Mouse (Mus musculus) megakaryocyte-erythroid progenitor cell, adult 5-6 weeks (primary cell): ENCODE measurements around the gene Sde2. TPM values are rescaled to one million over a fixed set of nuclear protein-coding genes. Genes with fewer than 3 reads are reported as not detected.

Experiments used
- ATAC-seq: replicated peaks from 2 replicates; pipeline ENCODE4 v1.8.0; 2016; ENCODE audit warnings: mild to moderate bottlenecking, inconsistent platforms; ENCODE audit not compliant: severe bottlenecking, poor library complexity, low FRiP score, low TSS enrichment
- total RNA-seq, 2 experiments: library from RNA; stranded (forward) in 1 of 2; stranded (reverse) in 1 of 2; fragments of 200-1000, 215-1000 nt in 1 of 2; fragments of >200 nt in 1 of 2; fragmentation: Nextera tagmentation in 1 of 2; gene quantifications; 2 replicates each; pipeline ENCODE4 v1.2.3; 2014 to 2017

Sde2 gene
- total RNA-seq, 2 experiments from 2014 or later: 22.0 to 45.7 TPM

GRCm38 (mm10) chr1:180912792-180913191 lies 61.9 kb downstream of the Sde2 start:
- ATAC-seq: no peak

GRCm38 (mm10) chr1:180913797-180914196 lies 62.9 kb downstream of the Sde2 start:
- ATAC-seq: no peak

GRCm38 (mm10) chr1:180916425-180916824 lies 65.5 kb downstream of the Sde2 start:
- no peak for ATAC-seq

- no peak for ATAC-seq
These were observed 66.1 kb downstream of the Sde2 start for GRCm38 (mm10) chr1:180917053-180917452.

Other genes starting within 250 kb of the Sde2 start
- gene Lin9, start 210.0 kb upstream of the Sde2 start, total RNA-seq (2014; fragmentation: Nextera tagmentation): 17.3 and 32.3 TPM in 2 replicates
- gene Lin9, start 210.0 kb upstream of the Sde2 start, total RNA-seq (2017): 35.8 and 37.8 TPM in 2 replicates
- not detected in 2 replicates for gene Mixl1, start 154.1 kb upstream of the Sde2 start, total RNA-seq (2014; fragmentation: Nextera tagmentation)
- not detected in 2 replicates for gene Mixl1, start 154.1 kb upstream of the Sde2 start, total RNA-seq (2017)
- 19.1 and 21.9 TPM in 2 replicates for gene Acbd3, start 125.1 kb upstream of the Sde2 start, total RNA-seq (2014; fragmentation: Nextera tagmentation)
- 42.7 and 44.4 TPM in 2 replicates for gene Acbd3, start 125.1 kb upstream of the Sde2 start, total RNA-seq (2017)
- gene H3f3a, start 37.2 kb upstream of the Sde2 start, total RNA-seq (2014; fragmentation: Nextera tagmentation): 737 and 1,041 TPM in 2 replicates
- gene H3f3a, start 37.2 kb upstream of the Sde2 start, total RNA-seq (2017): 1,518 and 1,745 TPM in 2 replicates
- not detected in 2 replicates for gene Lefty2, start 42.0 kb downstream of the Sde2 start, total RNA-seq (2014; fragmentation: Nextera tagmentation)
- gene Lefty2, start 42.0 kb downstream of the Sde2 start, total RNA-seq (2017): not detected in 2 replicates
- 57.0 and 70.4 TPM in 2 replicates for gene Pycr2, start 53.2 kb downstream of the Sde2 start, total RNA-seq (2014; fragmentation: Nextera tagmentation)
- gene Pycr2, start 53.2 kb downstream of the Sde2 start, total RNA-seq (2017): 21.1 and 34.2 TPM in 2 replicates
- 6.4 and 11.9 TPM in 2 replicates for gene Lefty1, start 83.9 kb downstream of the Sde2 start, total RNA-seq (2014; fragmentation: Nextera tagmentation)
- gene Lefty1, start 83.9 kb downstream of the Sde2 start, total RNA-seq (2017): 3.4 TPM in 1 of 2 replicates, not detected in the other
- gene Tmem63a, start 91.2 kb downstream of the Sde2 start, total RNA-seq (2014; fragmentation: Nextera tagmentation): 22.5 and 26.6 TPM in 2 replicates
- gene Tmem63a, start 91.2 kb downstream of the Sde2 start, total RNA-seq (2017): 4.8 and 10.8 TPM in 2 replicates
- gene Ephx1, start 169.8 kb downstream of the Sde2 start, total RNA-seq (2014; fragmentation: Nextera tagmentation): 4.5 TPM in 1 of 2 replicates, not detected in the other
- 0.57 TPM in 1 of 2 replicates, not detected in the other for gene Ephx1, start 169.8 kb downstream of the Sde2 start, total RNA-seq (2017)
- gene 9130409I23Rik, start 200.1 kb downstream of the Sde2 start, total RNA-seq (2014; fragmentation: Nextera tagmentation): not detected in 2 replicates
- not detected in 2 replicates for gene 9130409I23Rik, start 200.1 kb downstream of the Sde2 start, total RNA-seq (2017)